Mouse (Mus musculus) ES-E14 (cell line): ENCODE measurements at regions not wholly inside any gene's neighbourhood (a gene's known extent, or its start where the extent isn't known, plus 50 kb on each side); places are given as distances from the start of the nearest gene placed in this dataset.

Experiments used
- HCFC1 ChIP-seq: IDR thresholded peaks from 2 replicates; pipeline ENCODE4 v1.6.1; 2012; ENCODE audit warnings: low read length, inconsistent platforms, borderline replicate concordance; ENCODE audit not compliant: insufficient read depth
- MAFK ChIP-seq: IDR thresholded peaks from 2 replicates; pipeline ENCODE4 v1.6.1; 2014; ENCODE audit warnings: mild to moderate bottlenecking, low read depth, low read length, inconsistent platforms; ENCODE audit not compliant: insufficient read depth
- ZC3H11A ChIP-seq: IDR thresholded peaks from 2 replicates; pipeline ENCODE4 v1.6.1; 2012; ENCODE audit warnings: low read depth, mild to moderate bottlenecking, inconsistent platforms, low read length, borderline replicate concordance

- TF ChIP-seq ZC3H11A (no peak), MAFK (no peak), HCFC1 (no peak)
Measured at GRCm38 (mm10) chr14:106327653-106328283, 221.8 kb downstream of the Trim52 start.
